In the genomic region with DNA sequence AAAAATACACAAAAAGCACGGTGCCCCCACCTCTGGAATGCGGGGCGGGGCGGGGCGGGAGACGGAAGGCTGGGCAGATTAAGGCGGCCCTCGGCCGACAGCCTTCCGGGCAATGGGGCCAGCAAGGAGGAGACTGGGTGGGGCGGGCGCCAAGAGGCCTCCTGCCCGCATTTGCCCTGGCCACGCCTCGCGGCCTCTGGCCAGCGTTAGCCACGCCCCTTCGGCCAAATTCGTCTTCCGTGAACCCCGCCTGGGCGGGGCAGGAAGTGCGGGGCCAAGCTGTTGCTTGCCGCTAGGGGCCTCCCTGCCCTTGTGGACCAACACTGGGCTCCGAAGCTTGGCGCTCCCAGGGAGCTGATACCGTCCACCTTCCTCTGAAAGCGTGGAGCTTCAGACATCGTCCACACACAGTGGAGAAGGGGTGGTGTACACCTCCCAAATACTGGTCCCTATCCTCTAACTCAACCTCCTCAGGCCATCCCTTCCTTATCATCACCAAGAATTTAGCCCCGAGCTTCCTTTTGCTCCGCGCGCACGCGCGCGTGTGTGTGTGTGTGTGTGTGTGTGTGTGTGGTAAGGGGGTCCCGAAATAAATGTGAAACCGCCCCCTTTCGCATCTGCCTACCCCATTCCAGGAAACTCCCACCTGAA, we compare ENCODE assay signal across 8 mouse cellular contexts. TPM values are rescaled to one million over a fixed set of nuclear protein-coding genes. Genes with fewer than 3 reads are reported as not detected.
A peak's percentile ranks its signal among the peaks of the same experiment; 100 is the strongest.
DNase-seq lines count a peak whose midpoint lies in the region; ATAC-seq and TF ChIP-seq lines count a peak whose summit lies in the region.

No protein-coding gene starts in this region.

- H3K9ac ChIP-seq in embryonic facial prominence, embryonic 14.5 days (ENCODE audit: low read depth, low read length) = peak overlapping the region; percentile 67
- peak overlapping the region; percentile 57 for H3K9ac ChIP-seq in limb, embryonic 14.5 days (ENCODE audit: low read depth, low read length, severe bottlenecking)
- peak overlapping the region; percentile 44 for H3K9ac ChIP-seq in midbrain, postnatal 0 days (replicated peaks; ENCODE audit: low read length, poor library complexity, severe bottlenecking)

- peak; percentile 66; the same call in 1 of the 2 replicates for TF ChIP-seq POLR2A in limb, embryonic 14.5 days (IDR thresholded peaks at IDR 0.05; ENCODE audit: borderline replicate concordance, extremely low read depth, insufficient read depth, insufficient read length)

- WGBS in embryonic facial prominence, embryonic 14.5 days = under 1% methylated on average over 32 of the region's 41 CpGs
- under 1% methylated on average over 38 of the region's 41 CpGs for WGBS in limb, embryonic 14.5 days
- WGBS in midbrain, postnatal 0 days = under 1% methylated on average over 39 of the region's 41 CpGs

- ATAC-seq in embryonic facial prominence, embryonic 14.5 days (ENCODE audit: low read depth) = peak; percentile 92
- peak; percentile 87 for ATAC-seq in limb, embryonic 14.5 days (ENCODE audit: low FRiP score, low read depth)
- ATAC-seq in midbrain, postnatal 0 days (ENCODE audit: low FRiP score) = peak; percentile 83

- no peaks in the 10 kb centered on the region for H3K9me3 ChIP-seq in embryonic facial prominence, embryonic 14.5 days (ENCODE audit: control insufficient read depth, low read length)
- no peaks in the 10 kb centered on the region for H3K9me3 ChIP-seq in limb, embryonic 14.5 days (ENCODE audit: control insufficient read depth, low read length)
- H3K9me3 ChIP-seq in midbrain, postnatal 0 days (ENCODE audit: low read length) = no peaks in the 10 kb centered on the region

- no peaks in the 10 kb centered on the region for H3K27me3 ChIP-seq in embryonic facial prominence, embryonic 14.5 days (replicated peaks; ENCODE audit: control insufficient read depth, insufficient read depth, low read length)
- no peaks in the 10 kb centered on the region for H3K27me3 ChIP-seq in limb, embryonic 14.5 days (ENCODE audit: control insufficient read depth, insufficient read depth, low read length)
- H3K27me3 ChIP-seq in midbrain, postnatal 0 days (ENCODE audit: insufficient read depth, low read length) = no peaks in the 10 kb centered on the region

- DNase-seq in 3134 (ENCODE audit: extremely low read depth, insufficient read length, low spot score) = peak; percentile 99
- peak; percentile 100 for DNase-seq in adrenal gland, postnatal 36 days
- DNase-seq in embryonic facial prominence, embryonic 14.5 days (ENCODE audit: low spot score) = peak; percentile 98
- peak; percentile 99 for DNase-seq in heart, adult 8-10 months (ENCODE audit: low spot score)
- peak; percentile 99 for DNase-seq in kidney, adult 9 months
- peak; percentile 96 for DNase-seq in limb, embryonic 14.5 days (ENCODE audit: low spot score)
- DNase-seq in midbrain, postnatal 0 days (ENCODE audit: low spot score) = peak; percentile 92
- DNase-seq in spleen, postnatal 14 days (ENCODE audit: low spot score in 2 of 2) = peak; percentile 95 to 97

- H3K4me1 ChIP-seq in embryonic facial prominence, embryonic 14.5 days (ENCODE audit: control insufficient read depth, insufficient read depth, low read length) = peaks cover 12% of the 10 kb centered on the region; the same call in 1 of the 2 replicates
- H3K4me1 ChIP-seq in limb, embryonic 14.5 days (ENCODE audit: control insufficient read depth, insufficient read depth, low read length) = peaks cover 10% of the 10 kb centered on the region; the same call in 1 of the 2 replicates
- peaks cover 1% of the 10 kb centered on the region; the same call in 1 of the 2 replicates for H3K4me1 ChIP-seq in midbrain, postnatal 0 days (ENCODE audit: insufficient read depth, low read length)

- TF ChIP-seq CTCF in midbrain, postnatal 0 days (IDR thresholded peaks at IDR 0.05) = peak; percentile 80

- H3K27ac ChIP-seq in embryonic facial prominence, embryonic 14.5 days (replicated peaks; ENCODE audit: low read depth, low read length) = peak overlapping the region; percentile 75
- peak overlapping the region; percentile 73 for H3K27ac ChIP-seq in limb, embryonic 14.5 days (replicated peaks; ENCODE audit: low read depth, low read length)
- peak overlapping the region; percentile 44 for H3K27ac ChIP-seq in midbrain, postnatal 0 days (ENCODE audit: low read depth, low read length)

- peak overlapping the region; percentile 83 for H3K4me2 ChIP-seq in embryonic facial prominence, embryonic 14.5 days (ENCODE audit: low read depth, low read length)
- H3K4me2 ChIP-seq in limb, embryonic 14.5 days (replicated peaks; ENCODE audit: low read depth, low read length, severe bottlenecking) = peak overlapping the region; percentile 78
- peak overlapping the region; percentile 76 for H3K4me2 ChIP-seq in midbrain, postnatal 0 days (ENCODE audit: low read depth, low read length, poor library complexity, severe bottlenecking)

- H3K4me3 ChIP-seq in embryonic facial prominence, embryonic 14.5 days (ENCODE audit: low read depth, low read length) = peak overlapping the region; percentile 44
- peak overlapping the region; percentile 37 for H3K4me3 ChIP-seq in limb, embryonic 14.5 days (replicated peaks; ENCODE audit: low read length)
- H3K4me3 ChIP-seq in midbrain, postnatal 0 days (ENCODE audit: low read depth, low read length) = peak overlapping the region; percentile 45

- H3K36me3 ChIP-seq in embryonic facial prominence, embryonic 14.5 days (ENCODE audit: control insufficient read depth, insufficient read depth, low read length) = peaks cover 21% of the 10 kb centered on the region
- H3K36me3 ChIP-seq in limb, embryonic 14.5 days (ENCODE audit: control insufficient read depth, insufficient read depth, low read length) = peaks cover 25% of the 10 kb centered on the region
- no peaks in the 10 kb centered on the region for H3K36me3 ChIP-seq in midbrain, postnatal 0 days (ENCODE audit: insufficient read depth, low read length)

RNA-seq across cellular contexts. Expression of a gene that starts 6.1 kb away (rescaled TPM):
- 100 to 1,000 TPM; 128 to 176 TPM for total RNA-seq in adrenal gland, postnatal 36 days (2021)
- 83.7 and 92.8 TPM in 2 replicates for polyA plus RNA-seq in embryonic facial prominence, embryonic 14.5 days (2014; fragmentation: Nextera tagmentation; extraction: Ambion mirVana)
- 100 to 1,000 TPM; 115 to 130 (median 121) TPM for total RNA-seq in heart, adult 8-10 months (2022)
- polyA plus RNA-seq in limb, embryonic 14.5 days (2012; rRNA removed) = 138 and 177 TPM in 2 replicates
- polyA plus RNA-seq in limb, embryonic 14.5 days (2014; fragmentation: Nextera tagmentation; extraction: Ambion mirVana) = 96.4 and 109 TPM in 2 replicates
- 23.9 and 29.3 TPM in 2 replicates for total RNA-seq in midbrain, postnatal 0 days (2014; rRNA removed)
- polyA plus RNA-seq in midbrain, postnatal 0 days (2015; fragmentation: Nextera tagmentation; extraction: Ambion mirVana) = 11.7 and 12.1 TPM in 2 replicates

RNA-seq across cellular contexts. Expression of a gene that starts 11.8 kb away (rescaled TPM):
- total RNA-seq in adrenal gland, postnatal 36 days (2021) = 1 to 10 TPM; 1.3 to 1.5 TPM
- polyA plus RNA-seq in embryonic facial prominence, embryonic 14.5 days (2014; fragmentation: Nextera tagmentation; extraction: Ambion mirVana) = 0.13 TPM in 1 of 2 replicates, not detected in the other
- total RNA-seq in heart, adult 8-10 months (2022) = 1 to 10 TPM in 3 of 4 experiments, under 1 TPM in 1; 0.98 to 2.0 (median 1.7) TPM
- polyA plus RNA-seq in limb, embryonic 14.5 days (2012; rRNA removed) = 0.14 and 0.73 TPM in 2 replicates
- polyA plus RNA-seq in limb, embryonic 14.5 days (2014; fragmentation: Nextera tagmentation; extraction: Ambion mirVana) = 0.08 and 0.10 TPM in 2 replicates
- 0.38 and 0.80 TPM in 2 replicates for total RNA-seq in midbrain, postnatal 0 days (2014; rRNA removed)
- 0.31 and 0.43 TPM in 2 replicates for polyA plus RNA-seq in midbrain, postnatal 0 days (2015; fragmentation: Nextera tagmentation; extraction: Ambion mirVana)

RNA-seq across cellular contexts. Expression of a gene that starts 22.4 kb away (rescaled TPM):
- total RNA-seq in adrenal gland, postnatal 36 days (2021) = 10 to 100 TPM in 1 of 2 experiments, 1 to 10 TPM in 1; 7.9 to 13.1 TPM
- polyA plus RNA-seq in embryonic facial prominence, embryonic 14.5 days (2014; fragmentation: Nextera tagmentation; extraction: Ambion mirVana) = 5.6 and 5.7 TPM in 2 replicates
- 1 to 10 TPM; 3.9 to 6.6 (median 5.1) TPM for total RNA-seq in heart, adult 8-10 months (2022)
- 7.2 and 8.0 TPM in 2 replicates for polyA plus RNA-seq in limb, embryonic 14.5 days (2012; rRNA removed)
- 3.2 and 3.5 TPM in 2 replicates for polyA plus RNA-seq in limb, embryonic 14.5 days (2014; fragmentation: Nextera tagmentation; extraction: Ambion mirVana)
- total RNA-seq in midbrain, postnatal 0 days (2014; rRNA removed) = 7.8 and 12.6 TPM in 2 replicates
- polyA plus RNA-seq in midbrain, postnatal 0 days (2015; fragmentation: Nextera tagmentation; extraction: Ambion mirVana) = 1.3 and 1.7 TPM in 2 replicates

RNA-seq across cellular contexts. Expression of a gene that starts 35.5 kb away (rescaled TPM):
- total RNA-seq in adrenal gland, postnatal 36 days (2021) = under 1 TPM; 0.23 to 0.26 TPM
- polyA plus RNA-seq in embryonic facial prominence, embryonic 14.5 days (2014; fragmentation: Nextera tagmentation; extraction: Ambion mirVana) = 0.43 and 0.95 TPM in 2 replicates
- total RNA-seq in heart, adult 8-10 months (2022) = under 1 TPM; 0.17 to 0.37 (median 0.25) TPM
- 3.8 and 4.2 TPM in 2 replicates for polyA plus RNA-seq in limb, embryonic 14.5 days (2012; rRNA removed)
- polyA plus RNA-seq in limb, embryonic 14.5 days (2014; fragmentation: Nextera tagmentation; extraction: Ambion mirVana) = 0.73 and 1.8 TPM in 2 replicates
- 2.7 and 4.0 TPM in 2 replicates for total RNA-seq in midbrain, postnatal 0 days (2014; rRNA removed)
- polyA plus RNA-seq in midbrain, postnatal 0 days (2015; fragmentation: Nextera tagmentation; extraction: Ambion mirVana) = 1.6 and 2.4 TPM in 2 replicates

Comparison
In these comparisons a context has a peak if more than half of its experiments do, and no peak if none do; other contexts are left out.
1. Peak in every context shown above with its lines: DNase-seq, ATAC-seq, H3K4me3 ChIP-seq and H3K27ac ChIP-seq.